10 mouse cellular contexts compared by ENCODE assay signal in the genomic region with DNA sequence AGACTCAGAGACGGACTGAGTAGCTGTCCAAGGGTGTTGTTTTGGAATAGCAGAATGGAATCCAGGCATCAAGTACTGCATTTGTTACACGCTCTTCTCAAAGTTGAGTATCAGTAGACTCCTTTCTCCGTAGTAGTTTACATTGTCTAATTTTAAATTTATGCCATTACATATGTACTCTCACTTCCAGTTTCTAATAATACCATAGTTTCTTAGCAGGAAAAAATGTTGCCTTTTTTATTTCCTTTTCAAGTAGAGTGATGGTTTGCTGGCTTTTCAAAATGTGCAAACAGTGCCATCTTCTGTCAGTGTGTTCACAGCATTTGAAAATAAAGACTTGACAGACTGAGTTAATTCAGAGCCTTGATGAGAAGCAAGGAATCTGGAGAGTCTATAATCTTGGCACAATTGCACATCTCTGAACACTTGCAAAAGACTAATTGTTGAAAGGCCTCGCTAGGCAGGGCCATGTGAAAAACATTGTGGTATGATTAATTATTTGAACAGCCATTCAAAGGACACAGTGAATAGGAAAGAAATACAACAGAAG.
A peak's percentile ranks its signal among the peaks of the same experiment; 100 is the strongest.
DNase-seq lines count a peak whose midpoint lies in the region; ATAC-seq and TF ChIP-seq lines count a peak whose summit lies in the region.
"Had no signal": no experiment of that assay in that cellular context is flagged by ENCODE, and none has a peak within 500 bp of the region (broad histone marks: within the 10 kb centered on the region; RNA-seq: fewer than 3 reads in every experiment).

No protein-coding gene starts in this region.

- DNase-seq in kidney, adult 9 months: peak; percentile 3
- no peak for DNase-seq in kidney, adult 8-10 months
- peak; percentile 2 for DNase-seq in cerebellum, adult 9-11 months
- peak; percentile 75 for DNase-seq in hindbrain, postnatal 0 days (ENCODE audit: low spot score)
- no peak for DNase-seq in kidney, postnatal 25 days

- H3K27ac ChIP-seq in hindbrain, postnatal 0 days: no peak overlapping the region
- H3K27ac ChIP-seq in neural tube, embryonic 15.5 days (replicated peaks): no peak overlapping the region
- no peak overlapping the region for H3K27ac ChIP-seq in kidney, embryonic 14.5 days (ENCODE audit: low read depth, low read length)
- H3K27ac ChIP-seq: embryonic facial prominence, embryonic 13.5 days had no signal

- peak; percentile 75 for TF ChIP-seq CTCF in hindbrain, postnatal 0 days (IDR thresholded peaks at IDR 0.05; ENCODE audit: low read depth)

- peak; percentile 45; the same call in 1 of the 2 replicates for ATAC-seq in hindbrain, postnatal 0 days
- ATAC-seq in neural tube, embryonic 15.5 days (ENCODE audit: low FRiP score): peak; percentile 53; the same call in 1 of the 2 replicates
- no peak for ATAC-seq in megakaryocyte, adult 5-6 weeks (ENCODE audit: poor library complexity, severe bottlenecking)
- ATAC-seq in kidney, embryonic 14.5 days (ENCODE audit: low FRiP score, low TSS enrichment): no peak

- 45% methylated on average over 4 of the region's 4 CpGs for WGBS in hindbrain, postnatal 0 days
- WGBS in neural tube, embryonic 15.5 days: 57% methylated on average over 4 of the region's 4 CpGs
- WGBS in kidney, embryonic 14.5 days: 65% methylated on average over 4 of the region's 4 CpGs

- no peak overlapping the region for H3K9ac ChIP-seq in hindbrain, postnatal 0 days (replicated peaks; ENCODE audit: low read length)
- H3K9ac ChIP-seq in neural tube, embryonic 15.5 days (replicated peaks): no peak overlapping the region
- H3K9ac ChIP-seq in kidney, embryonic 14.5 days (ENCODE audit: low read depth, low read length): no peak overlapping the region
- H3K9ac ChIP-seq: embryonic facial prominence, embryonic 13.5 days had no signal

- no peaks in the 10 kb centered on the region for H3K9me3 ChIP-seq in hindbrain, postnatal 0 days (ENCODE audit: low read length)
- no peaks in the 10 kb centered on the region for H3K9me3 ChIP-seq in neural tube, embryonic 15.5 days (replicated peaks)
- no peaks in the 10 kb centered on the region for H3K9me3 ChIP-seq in kidney, embryonic 14.5 days (ENCODE audit: control insufficient read depth, low read length)
- H3K9me3 ChIP-seq: embryonic facial prominence, embryonic 13.5 days; megakaryocyte, embryonic 14.5 days had no signal

- no peaks in the 10 kb centered on the region for H3K36me3 ChIP-seq in hindbrain, postnatal 0 days (ENCODE audit: insufficient read depth, low read length)
- H3K36me3 ChIP-seq in neural tube, embryonic 15.5 days: no peaks in the 10 kb centered on the region
- no peaks in the 10 kb centered on the region for H3K36me3 ChIP-seq in kidney, embryonic 14.5 days (ENCODE audit: control insufficient read depth, insufficient read depth, low read length)
- H3K36me3 ChIP-seq: embryonic facial prominence, embryonic 13.5 days had no signal

- no peak overlapping the region for H3K4me3 ChIP-seq in hindbrain, postnatal 0 days (ENCODE audit: low read length)
- no peak overlapping the region for H3K4me3 ChIP-seq in neural tube, embryonic 15.5 days (replicated peaks)
- H3K4me3 ChIP-seq in kidney, embryonic 14.5 days (ENCODE audit: low read length): no peak overlapping the region
- H3K4me3 ChIP-seq: embryonic facial prominence, embryonic 13.5 days; megakaryocyte, embryonic 14.5 days had no signal

- no peak overlapping the region for H3K4me2 ChIP-seq in hindbrain, postnatal 0 days (ENCODE audit: low read depth, low read length)
- no peak overlapping the region for H3K4me2 ChIP-seq in neural tube, embryonic 15.5 days
- no peak overlapping the region for H3K4me2 ChIP-seq in kidney, embryonic 14.5 days (replicated peaks; ENCODE audit: low read depth, low read length)
- H3K4me2 ChIP-seq: embryonic facial prominence, embryonic 13.5 days had no signal

- H3K4me1 ChIP-seq in hindbrain, postnatal 0 days (ENCODE audit: insufficient read depth, low read length): no peaks in the 10 kb centered on the region
- no peaks in the 10 kb centered on the region for H3K4me1 ChIP-seq in neural tube, embryonic 15.5 days
- no peaks in the 10 kb centered on the region for H3K4me1 ChIP-seq in kidney, embryonic 14.5 days (ENCODE audit: control insufficient read depth, insufficient read depth, low read length)
- H3K4me1 ChIP-seq: embryonic facial prominence, embryonic 13.5 days; megakaryocyte, embryonic 14.5 days had no signal

- no peaks in the 10 kb centered on the region for H3K27me3 ChIP-seq in hindbrain, postnatal 0 days (ENCODE audit: insufficient read depth, low read length)
- H3K27me3 ChIP-seq in neural tube, embryonic 15.5 days (replicated peaks): no peaks in the 10 kb centered on the region
- H3K27me3 ChIP-seq in kidney, embryonic 14.5 days (ENCODE audit: control insufficient read depth, insufficient read depth, low read length): no peaks in the 10 kb centered on the region
- H3K27me3 ChIP-seq: embryonic facial prominence, embryonic 13.5 days; megakaryocyte, embryonic 14.5 days had no signal

Comparison
In these comparisons a context has a peak if more than half of its experiments do, and no peak if none do; other contexts are left out.
1. DNase-seq: peak in kidney, adult 9 months (single experiment), cerebellum, adult 9-11 months (single experiment) and hindbrain, postnatal 0 days (single experiment); none in kidney, adult 8-10 months (0 of 2) and kidney, postnatal 25 days (0 of 2).
2. ATAC-seq: peak in hindbrain, postnatal 0 days (single experiment) and neural tube, embryonic 15.5 days (single experiment); none in megakaryocyte, adult 5-6 weeks (single experiment) and kidney, embryonic 14.5 days (single experiment).